18 mouse cellular contexts compared by ENCODE assay signal in genomic region chr1:81608772-81609171, GRCm38 (mm10).
DNase-seq lines count a peak whose midpoint lies in the region; ATAC-seq and TF ChIP-seq lines count a peak whose summit lies in the region.
"Had no signal": no experiment of that assay in that cellular context is flagged by ENCODE, and none has a peak within 500 bp of the region (broad histone marks: within the 10 kb centered on the region; RNA-seq: fewer than 3 reads in every experiment).

No protein-coding gene starts in this region.

- H3K9ac ChIP-seq in kidney, embryonic 15.5 days: no peak overlapping the region
- H3K9ac ChIP-seq in limb, embryonic 12.5 days (replicated peaks): no peak overlapping the region
- no peak overlapping the region for H3K9ac ChIP-seq in intestine, embryonic 15.5 days
- H3K9ac ChIP-seq: embryonic facial prominence, embryonic 13.5 days; hindbrain, embryonic 14.5 days; limb, embryonic 13.5 days; liver, embryonic 15.5 days had no signal

- TF ChIP-seq CTCF in kidney, adult 2 months (conservative IDR thresholded peaks at IDR 0.05; ENCODE audit: insufficient read depth, insufficient read length, low read depth, low read length): no peak

- H3K4me3 ChIP-seq in kidney, embryonic 15.5 days (replicated peaks): no peak overlapping the region
- no peak overlapping the region for H3K4me3 ChIP-seq in kidney, adult 2 months (ENCODE audit: insufficient read depth, low read depth, low read length)
- no peak overlapping the region for H3K4me3 ChIP-seq in limb, embryonic 12.5 days (replicated peaks)
- no peak overlapping the region for H3K4me3 ChIP-seq in intestine, embryonic 15.5 days (replicated peaks)
- H3K4me3 ChIP-seq: embryonic facial prominence, embryonic 13.5 days; limb, embryonic 13.5 days; liver, embryonic 15.5 days had no signal

- WGBS in kidney, embryonic 15.5 days: 9% methylated on average over 1 of the region's 1 CpGs
- WGBS in kidney, adult 2 months: 8% methylated on average over 1 of the region's 1 CpGs
- WGBS in limb, embryonic 12.5 days: 0% methylated on average over 1 of the region's 1 CpGs
- WGBS in intestine, embryonic 15.5 days: 14% methylated on average over 1 of the region's 1 CpGs

- H3K27ac ChIP-seq in kidney, embryonic 15.5 days: no peak overlapping the region
- no peak overlapping the region for H3K27ac ChIP-seq in kidney, adult 2 months (ENCODE audit: insufficient read depth, low read depth, low read length)
- no peak overlapping the region for H3K27ac ChIP-seq in limb, embryonic 12.5 days
- H3K27ac ChIP-seq in intestine, embryonic 15.5 days: no peak overlapping the region
- H3K27ac ChIP-seq: embryonic facial prominence, embryonic 13.5 days; hindbrain, embryonic 14.5 days; limb, embryonic 13.5 days; liver, embryonic 15.5 days had no signal

- 0 out of 2 replicates have a peak, but pooled peaks cover 3% of the 10 kb centered on the region for H3K4me1 ChIP-seq in kidney, embryonic 15.5 days
- no peaks in the 10 kb centered on the region for H3K4me1 ChIP-seq in kidney, adult 2 months (ENCODE audit: control insufficient read depth, insufficient read depth, low read length)
- H3K4me1 ChIP-seq in limb, embryonic 12.5 days (replicated peaks): peaks cover 6% of the 10 kb centered on the region
- no peaks in the 10 kb centered on the region for H3K4me1 ChIP-seq in intestine, embryonic 15.5 days (replicated peaks)
- H3K4me1 ChIP-seq: liver, embryonic 15.5 days had no signal

- H3K4me2 ChIP-seq in kidney, embryonic 15.5 days: no peak overlapping the region
- no peak overlapping the region for H3K4me2 ChIP-seq in limb, embryonic 12.5 days
- H3K4me2 ChIP-seq in intestine, embryonic 15.5 days (replicated peaks): no peak overlapping the region
- H3K4me2 ChIP-seq: embryonic facial prominence, embryonic 13.5 days; hindbrain, embryonic 14.5 days; limb, embryonic 13.5 days; liver, embryonic 15.5 days had no signal

- no peaks in the 10 kb centered on the region for H3K36me3 ChIP-seq in kidney, embryonic 15.5 days
- no peaks in the 10 kb centered on the region for H3K36me3 ChIP-seq in kidney, adult 2 months (ENCODE audit: control insufficient read depth, insufficient read depth, low read length)
- no peaks in the 10 kb centered on the region for H3K36me3 ChIP-seq in limb, embryonic 12.5 days
- H3K36me3 ChIP-seq in intestine, embryonic 15.5 days: no peaks in the 10 kb centered on the region
- H3K36me3 ChIP-seq: embryonic facial prominence, embryonic 13.5 days; limb, embryonic 13.5 days; liver, embryonic 15.5 days had no signal

- H3K9me3 ChIP-seq in kidney, embryonic 15.5 days (replicated peaks): no peaks in the 10 kb centered on the region
- no peaks in the 10 kb centered on the region for H3K9me3 ChIP-seq in limb, embryonic 12.5 days
- H3K9me3 ChIP-seq in intestine, embryonic 15.5 days: no peaks in the 10 kb centered on the region
- H3K9me3 ChIP-seq: embryonic facial prominence, embryonic 13.5 days; liver, embryonic 15.5 days had no signal

- ATAC-seq in kidney, embryonic 15.5 days (replicated peaks; ENCODE audit: low FRiP score): peak; percentile 92
- ATAC-seq in limb, embryonic 12.5 days (ENCODE audit: insufficient number of reproducible peaks, insufficient read depth, low FRiP score, low TSS enrichment, low read depth): peak; percentile 63; the same call in 1 of the 2 replicates
- no peak for ATAC-seq in intestine, embryonic 15.5 days
- ATAC-seq: Patski had no signal

- H3K27me3 ChIP-seq in kidney, embryonic 15.5 days: no peaks in the 10 kb centered on the region
- no peaks in the 10 kb centered on the region for H3K27me3 ChIP-seq in kidney, adult 2 months (replicated peaks; ENCODE audit: control insufficient read depth, insufficient read depth, low read length)
- H3K27me3 ChIP-seq in limb, embryonic 12.5 days: no peaks in the 10 kb centered on the region
- H3K27me3 ChIP-seq in intestine, embryonic 15.5 days (replicated peaks): no peaks in the 10 kb centered on the region
- H3K27me3 ChIP-seq: embryonic facial prominence, embryonic 13.5 days; limb, embryonic 13.5 days; liver, embryonic 15.5 days; Patski had no signal

- intact Hi-C loops in heart, postnatal 10 days (cut with DNase I): no loop called here

- TF ChIP-seq POLR2A in kidney, adult 2 months (IDR thresholded peaks at IDR 0.05; ENCODE audit: low read depth, low read length): no peak

- DNase-seq in kidney, adult 2 months: no peak
- peak; percentile 35 for DNase-seq in NIH3T3 (ENCODE audit: low read depth)
- peak; percentile 52 for DNase-seq in embryo, embryonic 11.5 days (ENCODE audit: low read depth, low spot score)
- no peak for DNase-seq in heart, postnatal 10 days
- DNase-seq: adrenal gland, postnatal 36 days; cerebellum, adult 9-11 months; gastrocnemius, postnatal 14 days; kidney, adult 11 months; lung, postnatal 14 days; retina, postnatal 1 day had no signal

Comparison
In these comparisons a context has a peak if more than half of its experiments do, and no peak if none do; other contexts are left out.
1. DNase-seq: peak in NIH3T3 (single experiment) and embryo, embryonic 11.5 days (single experiment); none in kidney, adult 2 months (single experiment) and heart, postnatal 10 days (0 of 2).